Mouse (Mus musculus): Measurements from ENCODE around the gene Med27. TPM values are rescaled to one million over a fixed set of nuclear protein-coding genes. Genes with fewer than 3 reads are reported as not detected.
A peak's percentile ranks its signal among the peaks of the same experiment; 100 is the strongest.

Med27 gene
- polyA plus RNA-seq, 1 experiment: 44.0 TPM

- Histone ChIP-seq H3ac (ENCODE audit: control insufficient read depth, insufficient read length) (no peak overlapping the region), H3K27me3 (ENCODE audit: control insufficient read depth, insufficient read depth, insufficient read length) (no peaks in the 10 kb centered on the region), H3K79me2 (ENCODE audit: control insufficient read depth, insufficient read depth) (no peaks in the 10 kb centered on the region), H3K36me3 (ENCODE audit: control insufficient read depth, insufficient read depth) (no peaks in the 10 kb centered on the region), H3K4me3 (no peak overlapping the region), H3K4me2 (ENCODE audit: low read depth) (no peak overlapping the region)
- TF ChIP-seq USF1 (IDR thresholded peaks at IDR 0.05; ENCODE audit: low read depth): no peak
Measured at GRCm38 (mm10) chr2:29472952-29473437, 126.4 kb downstream of the Med27 start.

- H3K27me3 ChIP-seq (ENCODE audit: control insufficient read depth, insufficient read depth, insufficient read length): no peaks in the 10 kb centered on the region
- H3K4me3 ChIP-seq: no peak overlapping the region
- no peak overlapping the region for H3ac ChIP-seq (ENCODE audit: control insufficient read depth, insufficient read length)
- TF ChIP-seq SRF (IDR thresholded peaks at IDR 0.05; ENCODE audit: control insufficient read depth, insufficient read length, low read depth): no peak
- no peak for TF ChIP-seq MYOG (IDR thresholded peaks at IDR 0.05; ENCODE audit: control insufficient read depth in 1 of 3, insufficient read depth in 1 of 3, insufficient read length in 2 of 3, low read depth in 2 of 3)
- no peak for TF ChIP-seq MYOD1 (IDR thresholded peaks at IDR 0.05; ENCODE audit: control insufficient read depth in 1 of 3, insufficient read length in 2 of 3, low read depth in 2 of 3)
- no peak for TF ChIP-seq POLR2A (IDR thresholded peaks at IDR 0.05; ENCODE audit: insufficient read length, low read depth)
- TF ChIP-seq MAX (IDR thresholded peaks at IDR 0.05; ENCODE audit: low read depth): no peak
- TF ChIP-seq CEBPB (IDR thresholded peaks at IDR 0.05; ENCODE audit: insufficient read depth, poor library complexity, severe bottlenecking): no peak
- TF ChIP-seq E2F4 (IDR thresholded peaks at IDR 0.05; ENCODE audit: insufficient read depth): no peak
- no peak for TF ChIP-seq TCF12 (IDR thresholded peaks at IDR 0.05; ENCODE audit: insufficient read depth, poor library complexity, severe bottlenecking)
- no peak for TF ChIP-seq POLR2AphosphoS2 (IDR thresholded peaks at IDR 0.05; ENCODE audit: insufficient read length, low read depth)
- TF ChIP-seq TCF3 (IDR thresholded peaks at IDR 0.05; ENCODE audit: insufficient read length, low read depth): no peak
- TF ChIP-seq REST (IDR thresholded peaks at IDR 0.05; ENCODE audit: insufficient read depth, insufficient read length): no peak
- TF ChIP-seq USF1 (IDR thresholded peaks at IDR 0.05; ENCODE audit: low read depth): no peak
- H3K36me3 ChIP-seq (ENCODE audit: control insufficient read depth, insufficient read depth): no peaks in the 10 kb centered on the region
- H3K4me2 ChIP-seq (ENCODE audit: low read depth): no peak overlapping the region
- H3K79me2 ChIP-seq (ENCODE audit: control insufficient read depth, insufficient read depth): no peaks in the 10 kb centered on the region
Measured at GRCm38 (mm10) chr2:29473907-29474306, 127.3 kb downstream of the Med27 start.

- no peak overlapping the region for H3K4me3 ChIP-seq
- H3K79me2 ChIP-seq (ENCODE audit: control insufficient read depth, insufficient read depth): no peaks in the 10 kb centered on the region
- H3K4me2 ChIP-seq (ENCODE audit: low read depth): no peak overlapping the region
- no peak overlapping the region for H3ac ChIP-seq (ENCODE audit: control insufficient read depth, insufficient read length)
- TF ChIP-seq SRF (IDR thresholded peaks at IDR 0.05; ENCODE audit: control insufficient read depth, insufficient read length, low read depth) (no peak), MAX (IDR thresholded peaks at IDR 0.05; ENCODE audit: low read depth) (no peak), CEBPB (IDR thresholded peaks at IDR 0.05; ENCODE audit: insufficient read depth, poor library complexity, severe bottlenecking) (no peak), MYOD1 (IDR thresholded peaks at IDR 0.05; ENCODE audit: control insufficient read depth in 1 of 3, insufficient read length in 2 of 3, low read depth in 2 of 3) (no peak), POLR2A (IDR thresholded peaks at IDR 0.05; ENCODE audit: insufficient read length, low read depth) (no peak), MYOG (IDR thresholded peaks at IDR 0.05; ENCODE audit: control insufficient read depth in 1 of 3, insufficient read depth in 1 of 3, insufficient read length in 2 of 3, low read depth in 2 of 3) (no peak), POLR2AphosphoS2 (IDR thresholded peaks at IDR 0.05; ENCODE audit: insufficient read length, low read depth) (no peak), TCF12 (IDR thresholded peaks at IDR 0.05; ENCODE audit: insufficient read depth, poor library complexity, severe bottlenecking) (no peak)
- H3K27me3 ChIP-seq (ENCODE audit: control insufficient read depth, insufficient read depth, insufficient read length): no peaks in the 10 kb centered on the region
- H3K36me3 ChIP-seq (ENCODE audit: control insufficient read depth, insufficient read depth): no peaks in the 10 kb centered on the region
Measured at GRCm38 (mm10) chr2:29476702-29477101, 130.1 kb downstream of the Med27 start.

GRCm38 (mm10) chr2:29481856-29482255 is 135.2 kb downstream of the Med27 start:
- H3K27me3 ChIP-seq (ENCODE audit: control insufficient read depth, insufficient read depth, insufficient read length): no peaks in the 10 kb centered on the region
- H3K4me3 ChIP-seq: no peak overlapping the region
- H3ac ChIP-seq (ENCODE audit: control insufficient read depth, insufficient read length): no peak overlapping the region
- no peak overlapping the region for H3K4me2 ChIP-seq (ENCODE audit: low read depth)
- TF ChIP-seq MYOG (IDR thresholded peaks at IDR 0.05; ENCODE audit: control insufficient read depth in 1 of 3, insufficient read depth in 1 of 3, insufficient read length in 2 of 3, low read depth in 2 of 3): no peak
- peak in 1 of 3 experiments; percentile 38 for TF ChIP-seq MYOD1 (IDR thresholded peaks at IDR 0.05; ENCODE audit: control insufficient read depth in 1 of 3, insufficient read length in 2 of 3, low read depth in 2 of 3)
- no peaks in the 10 kb centered on the region for H3K36me3 ChIP-seq (ENCODE audit: control insufficient read depth, insufficient read depth)
- H3K79me2 ChIP-seq (ENCODE audit: control insufficient read depth, insufficient read depth): no peaks in the 10 kb centered on the region

GRCm38 (mm10) chr2:29482979-29483718 is 136.5 kb downstream of the Med27 start:
- H3K4me2 ChIP-seq (ENCODE audit: low read depth): no peak overlapping the region
- H3K4me3 ChIP-seq: no peak overlapping the region
- no peak for TF ChIP-seq SRF (IDR thresholded peaks at IDR 0.05; ENCODE audit: control insufficient read depth, insufficient read length, low read depth)
- TF ChIP-seq CEBPB (IDR thresholded peaks at IDR 0.05; ENCODE audit: insufficient read depth, poor library complexity, severe bottlenecking): no peak
- no peak for TF ChIP-seq USF1 (IDR thresholded peaks at IDR 0.05; ENCODE audit: low read depth)
- no peak for TF ChIP-seq MYOD1 (IDR thresholded peaks at IDR 0.05; ENCODE audit: control insufficient read depth in 1 of 3, insufficient read length in 2 of 3, low read depth in 2 of 3)
- TF ChIP-seq TCF12 (IDR thresholded peaks at IDR 0.05; ENCODE audit: insufficient read depth, poor library complexity, severe bottlenecking): no peak
- no peak for TF ChIP-seq TCF3 (IDR thresholded peaks at IDR 0.05; ENCODE audit: insufficient read length, low read depth)
- no peak for TF ChIP-seq POLR2A (IDR thresholded peaks at IDR 0.05; ENCODE audit: insufficient read length, low read depth)
- no peak for TF ChIP-seq MYOG (IDR thresholded peaks at IDR 0.05; ENCODE audit: control insufficient read depth in 1 of 3, insufficient read depth in 1 of 3, insufficient read length in 2 of 3, low read depth in 2 of 3)
- TF ChIP-seq REST (IDR thresholded peaks at IDR 0.05; ENCODE audit: insufficient read depth, insufficient read length): no peak
- TF ChIP-seq POLR2AphosphoS2 (IDR thresholded peaks at IDR 0.05; ENCODE audit: insufficient read length, low read depth): no peak
- no peak for TF ChIP-seq MAX (IDR thresholded peaks at IDR 0.05; ENCODE audit: low read depth)
- no peak for TF ChIP-seq E2F4 (IDR thresholded peaks at IDR 0.05; ENCODE audit: insufficient read depth)
- no peaks in the 10 kb centered on the region for H3K27me3 ChIP-seq (ENCODE audit: control insufficient read depth, insufficient read depth, insufficient read length)
- no peak overlapping the region for H3ac ChIP-seq (ENCODE audit: control insufficient read depth, insufficient read length)
- no peaks in the 10 kb centered on the region for H3K79me2 ChIP-seq (ENCODE audit: control insufficient read depth, insufficient read depth)
- H3K36me3 ChIP-seq (ENCODE audit: control insufficient read depth, insufficient read depth): no peaks in the 10 kb centered on the region

Data from myocyte (in vitro differentiated cells).